Mouse (Mus musculus) MEL (cell line): Measurements from ENCODE around the gene Slc22a13.

ENCODE experiments used
- CTCF ChIP-seq, 3 experiments: IDR thresholded peaks in 2 of 3; conservative IDR thresholded peaks in 1 of 3; 2 replicates each; pipeline ENCODE4 v1.5.1; 2011 to 2012; ENCODE audit warnings: low read length in 3 of 3, low read depth in 2 of 3, mild to moderate bottlenecking in 2 of 3, improper control_type of control experiment in 1 of 3, inconsistent platforms in 1 of 3, mixed read lengths in 1 of 3, moderate library complexity in 1 of 3; ENCODE audit not compliant: control insufficient read depth in 1 of 3, insufficient read depth in 1 of 3, poor library complexity in 1 of 3, severe bottlenecking in 1 of 3
- EP300 ChIP-seq, 2 experiments: IDR thresholded peaks; 2 replicates each; pipeline ENCODE4 v1.6.1; 2011; ENCODE audit warnings: improper control_type of control experiment in 2 of 2, low read length in 2 of 2, low read depth in 1 of 2, mild to moderate bottlenecking in 1 of 2
- KAT2A ChIP-seq: conservative IDR thresholded peaks from 2 replicates; pipeline ENCODE4 v1.6.1; 2012; ENCODE audit warnings: low read depth, low read length, improper control_type of control experiment, inconsistent platforms
- POLR2A ChIP-seq, 2 experiments: IDR thresholded peaks; 2 replicates each; pipeline ENCODE4 v1.6.1; 2011 to 2012; ENCODE audit warnings: low read length in 2 of 2, mild to moderate bottlenecking in 2 of 2, control low read depth in 1 of 2, improper control_type of control experiment in 1 of 2, low read depth in 1 of 2, moderate library complexity in 1 of 2; ENCODE audit not compliant: control insufficient read depth in 1 of 2, insufficient read depth in 1 of 2, poor library complexity in 1 of 2
- TAL1 ChIP-seq: IDR thresholded peaks from 2 replicates; pipeline ENCODE4 v1.6.1; 2012; ENCODE audit warnings: mild to moderate bottlenecking, inconsistent platforms, low read length, moderate library complexity, mixed read lengths
- USF1 ChIP-seq: IDR thresholded peaks from 2 replicates; pipeline ENCODE4 v1.6.1; 2014; ENCODE audit warnings: low read depth, mild to moderate bottlenecking, inconsistent platforms, low read length, improper control_type of control experiment, moderate library complexity
- ZC3H11A ChIP-seq: IDR thresholded peaks from 2 replicates; pipeline ENCODE4 v1.6.1; 2012; ENCODE audit warnings: low read depth, mild to moderate bottlenecking, inconsistent platforms, low read length, improper control_type of control experiment

DNA sequence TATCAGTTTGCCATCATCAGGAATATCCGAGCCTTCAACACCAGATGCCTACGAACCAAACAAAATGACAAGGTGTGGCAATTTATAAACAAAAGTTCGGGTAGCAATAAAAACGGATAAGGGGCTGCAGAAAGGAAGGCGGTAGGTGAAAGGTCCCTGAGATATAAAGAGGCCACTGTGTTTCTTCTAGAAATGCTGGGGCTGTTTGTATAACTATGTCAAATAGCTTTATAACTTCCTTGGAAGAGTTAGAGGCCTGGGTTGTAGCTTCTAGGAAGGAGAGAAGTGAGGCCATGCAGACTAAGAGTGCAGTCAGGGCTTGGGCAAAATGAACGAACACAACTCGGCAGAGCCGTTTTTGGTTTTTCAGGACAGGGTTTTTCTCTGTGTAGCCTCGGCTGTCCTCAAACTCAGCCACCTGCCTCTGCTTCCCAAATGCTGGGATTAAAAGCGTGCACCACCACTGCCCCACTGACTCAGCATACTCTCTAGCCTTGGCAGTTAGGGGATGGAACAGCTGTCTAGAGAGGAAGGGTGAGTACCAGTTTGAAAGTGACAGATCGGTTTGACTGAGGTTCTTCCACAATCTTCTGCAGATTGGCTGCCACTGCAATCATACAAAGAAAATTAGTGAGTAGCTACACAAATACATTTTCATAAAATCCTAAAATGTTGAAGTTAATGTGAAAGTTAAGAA is 32.4 kb upstream of the Slc22a13 start:
- TF ChIP-seq POLR2A (IDR thresholded peaks at IDR 0.05; ENCODE audit: control insufficient read depth in 1 of 2, insufficient read depth in 1 of 2, low read depth in 1 of 2, low read length in 2 of 2, poor library complexity in 1 of 2) = no peak
- no peak for TF ChIP-seq TAL1
- no peak for TF ChIP-seq KAT2A
- TF ChIP-seq USF1 = no peak
- no peak for TF ChIP-seq CTCF (IDR thresholded peaks at IDR 0.05 in 2 of 3, conservative IDR thresholded peaks at IDR 0.05 in 1 of 3; ENCODE audit: control insufficient read depth in 1 of 3, insufficient read depth in 1 of 3, low read depth in 2 of 3, low read length in 3 of 3, poor library complexity in 1 of 3, severe bottlenecking in 1 of 3)
- TF ChIP-seq ZC3H11A = no peak
- TF ChIP-seq EP300 (IDR thresholded peaks at IDR 0.05; ENCODE audit: low read depth in 1 of 2, low read length in 2 of 2) = no peak
